Mouse (Mus musculus) MEL (cell line): Measurements from ENCODE around the gene Nthl1. TPM values are rescaled to one million over a fixed set of nuclear protein-coding genes. Genes with fewer than 3 reads are reported as not detected.

Source experiments
- DNase-seq: peaks from one replicate; pipeline ENCODE4 v3.0.0; 2011; ENCODE audit warnings: low read depth, low spot score
- H3K27ac ChIP-seq: 2 replicates; pipeline ENCODE4 v1.5.1; 2012; ENCODE audit warnings: low read depth, mild to moderate bottlenecking, control low read depth, low read length, moderate library complexity; ENCODE audit not compliant: control insufficient read depth
- H3K27me3 ChIP-seq, 2 experiments: fragments of 150-350 bp in 1 of 2; sonication (generic) in 1 of 2; 2 replicates each; pipeline ENCODE4 v1.6.1; 2012; ENCODE audit warnings: low read length in 2 of 2, mild to moderate bottlenecking in 2 of 2, improper control_type of control experiment in 1 of 2, moderate library complexity in 1 of 2; ENCODE audit not compliant: insufficient read depth in 2 of 2, control insufficient read depth in 1 of 2
- H3K36me3 ChIP-seq, 2 experiments: 2 replicates each; pipeline ENCODE4 v1.6.1; 2012 to 2014; ENCODE audit warnings: low read length in 2 of 2, improper control_type of control experiment in 1 of 2, inconsistent platforms in 1 of 2, mild to moderate bottlenecking in 1 of 2; ENCODE audit not compliant: insufficient read depth in 2 of 2, control insufficient read depth in 1 of 2
- H3K4me1 ChIP-seq, 2 experiments: fragments of 150-350 bp in 1 of 2; sonication (generic) in 1 of 2; 2 replicates each; pipeline ENCODE4 v1.6.1; 2012; ENCODE audit warnings: low read length in 2 of 2, improper control_type of control experiment in 1 of 2, mild to moderate bottlenecking in 1 of 2; ENCODE audit not compliant: insufficient read depth in 2 of 2, control insufficient read depth in 1 of 2
- H3K4me3 ChIP-seq, 2 experiments: fragments of 150-350 bp in 1 of 2; sonication (generic) in 1 of 2; 2 replicates each; pipeline ENCODE4 v1.5.1; 2012; ENCODE audit warnings: low read depth in 2 of 2, low read length in 2 of 2, mild to moderate bottlenecking in 2 of 2, moderate library complexity in 2 of 2, control low read depth in 1 of 2, improper control_type of control experiment in 1 of 2; ENCODE audit not compliant: control insufficient read depth in 1 of 2, insufficient read depth in 1 of 2
- H3K79me2 ChIP-seq: 2 replicates; pipeline ENCODE4 v1.6.1; 2012; ENCODE audit warnings: mild to moderate bottlenecking, low read length, moderate library complexity; ENCODE audit not compliant: control insufficient read depth, poor library complexity, insufficient read depth
- H3K9ac ChIP-seq: 2 replicates; pipeline ENCODE4 v1.6.1; 2012; ENCODE audit warnings: low read depth, mild to moderate bottlenecking, control low read depth, low read length, moderate library complexity; ENCODE audit not compliant: control insufficient read depth, poor library complexity, severe bottlenecking
- H3K9me3 ChIP-seq: fragments of 150-350 bp; sonication (generic); replicated peaks from 2 replicates; pipeline ENCODE4 v1.6.1; 2012; ENCODE audit warnings: mild to moderate bottlenecking, low read length, improper control_type of control experiment, moderate library complexity; ENCODE audit not compliant: insufficient read depth
- BHLHE40 ChIP-seq: IDR thresholded peaks from 2 replicates; pipeline ENCODE4 v1.6.1; 2012; ENCODE audit warnings: low read depth, mild to moderate bottlenecking, inconsistent platforms, low read length, improper control_type of control experiment, borderline replicate concordance
- CHD1 ChIP-seq: IDR thresholded peaks from 2 replicates; pipeline ENCODE4 v1.6.1; 2012; ENCODE audit warnings: low read depth, mild to moderate bottlenecking, inconsistent platforms, low read length, improper control_type of control experiment
- CHD2 ChIP-seq: IDR thresholded peaks from 2 replicates; pipeline ENCODE4 v1.6.1; 2011; ENCODE audit warnings: low read length, improper control_type of control experiment
- CTCF ChIP-seq, 3 experiments: IDR thresholded peaks in 2 of 3; conservative IDR thresholded peaks in 1 of 3; 2 replicates each; pipeline ENCODE4 v1.5.1; 2011 to 2012; ENCODE audit warnings: low read length in 3 of 3, low read depth in 2 of 3, mild to moderate bottlenecking in 2 of 3, improper control_type of control experiment in 1 of 3, inconsistent platforms in 1 of 3, mixed read lengths in 1 of 3, moderate library complexity in 1 of 3; ENCODE audit not compliant: control insufficient read depth in 1 of 3, insufficient read depth in 1 of 3, poor library complexity in 1 of 3, severe bottlenecking in 1 of 3
- ELF1 ChIP-seq: IDR thresholded peaks from 2 replicates; pipeline ENCODE4 v1.6.1; 2014; ENCODE audit warnings: low read depth, mild to moderate bottlenecking, inconsistent platforms, low read length, improper control_type of control experiment, moderate library complexity
- ETS1 ChIP-seq: IDR thresholded peaks from 2 replicates; pipeline ENCODE4 v1.6.1; 2012; ENCODE audit warnings: low read depth, mild to moderate bottlenecking, inconsistent platforms, low read length, improper control_type of control experiment, moderate library complexity
- GABPA ChIP-seq: IDR thresholded peaks from 2 replicates; pipeline ENCODE4 v1.6.1; 2012; ENCODE audit warnings: low read depth, mild to moderate bottlenecking, inconsistent platforms, low read length, improper control_type of control experiment, moderate library complexity
- GATA1 ChIP-seq: IDR thresholded peaks from 2 replicates; pipeline ENCODE4 v1.6.1; 2011; ENCODE audit warnings: low read depth, low read length, improper control_type of control experiment
- HCFC1 ChIP-seq: IDR thresholded peaks from 2 replicates; pipeline ENCODE4 v1.6.1; 2012; ENCODE audit warnings: low read depth, mild to moderate bottlenecking, inconsistent platforms, low read length, improper control_type of control experiment, moderate library complexity
- JUND ChIP-seq: IDR thresholded peaks from 2 replicates; pipeline ENCODE4 v1.6.1; 2011; ENCODE audit warnings: low read depth, mild to moderate bottlenecking, improper control_type of control experiment, low read length
- KAT2A ChIP-seq: conservative IDR thresholded peaks from 2 replicates; pipeline ENCODE4 v1.6.1; 2012; ENCODE audit warnings: low read depth, low read length, improper control_type of control experiment, inconsistent platforms
- MAFK ChIP-seq: IDR thresholded peaks from 2 replicates; pipeline ENCODE4 v1.6.1; 2011; ENCODE audit warnings: low read depth, mild to moderate bottlenecking, low read length, improper control_type of control experiment, borderline replicate concordance
- MAX ChIP-seq: IDR thresholded peaks from 2 replicates; pipeline ENCODE4 v1.6.1; 2011; ENCODE audit warnings: low read length, improper control_type of control experiment
- MAZ ChIP-seq: IDR thresholded peaks from 2 replicates; pipeline ENCODE4 v1.6.1; 2012; ENCODE audit warnings: low read depth, mild to moderate bottlenecking, inconsistent platforms, low read length, improper control_type of control experiment
- MYB ChIP-seq: IDR thresholded peaks from 2 replicates; pipeline ENCODE4 v1.6.1; 2011; ENCODE audit warnings: mild to moderate bottlenecking, low read depth, low read length, improper control_type of control experiment
- MYC ChIP-seq: IDR thresholded peaks from 2 replicates; pipeline ENCODE4 v1.6.1; 2011; ENCODE audit warnings: low read depth, mild to moderate bottlenecking, low read length, improper control_type of control experiment, moderate library complexity
- NRF1 ChIP-seq: IDR thresholded peaks from 2 replicates; pipeline ENCODE4 v1.6.1; 2014; ENCODE audit warnings: low read depth, mild to moderate bottlenecking, inconsistent platforms, low read length, improper control_type of control experiment, moderate library complexity; ENCODE audit not compliant: poor library complexity, insufficient read depth, severe bottlenecking
- POLR2AphosphoS2 ChIP-seq: IDR thresholded peaks from 2 replicates; pipeline ENCODE4 v1.6.1; 2011; ENCODE audit warnings: low read length, improper control_type of control experiment
- POLR2AphosphoS5 ChIP-seq: IDR thresholded peaks from 2 replicates; pipeline ENCODE4 v1.6.1; 2012; ENCODE audit warnings: low read depth, borderline replicate concordance, mild to moderate bottlenecking, inconsistent platforms, low read length, moderate library complexity, mixed read lengths
- SIN3A ChIP-seq: IDR thresholded peaks from 2 replicates; pipeline ENCODE4 v1.6.1; 2012; ENCODE audit warnings: low read length, improper control_type of control experiment, inconsistent platforms
- TAL1 ChIP-seq: IDR thresholded peaks from 2 replicates; pipeline ENCODE4 v1.6.1; 2012; ENCODE audit warnings: mild to moderate bottlenecking, inconsistent platforms, low read length, moderate library complexity, mixed read lengths
- USF2 ChIP-seq, 2 experiments: IDR thresholded peaks; 2 replicates each; pipeline ENCODE4 v1.6.1; 2011 to 2012; ENCODE audit warnings: improper control_type of control experiment in 2 of 2, low read length in 2 of 2, borderline replicate concordance in 1 of 2, inconsistent platforms in 1 of 2, low read depth in 1 of 2, mild to moderate bottlenecking in 1 of 2; ENCODE audit not compliant: insufficient read depth in 1 of 2
- ZKSCAN1 ChIP-seq: IDR thresholded peaks from 2 replicates; pipeline ENCODE4 v1.6.1; 2012; ENCODE audit warnings: low read depth, mild to moderate bottlenecking, inconsistent platforms, low read length, improper control_type of control experiment, moderate library complexity
- ZMIZ1 ChIP-seq: IDR thresholded peaks from 2 replicates; pipeline ENCODE4 v1.6.1; 2012; ENCODE audit warnings: low read depth, mild to moderate bottlenecking, inconsistent platforms, low read length, improper control_type of control experiment, moderate library complexity
- polyA plus RNA-seq, 2 experiments: library from polyadenylated mRNA; stranded (reverse) in 1 of 2; unstranded in 1 of 2; fragments of >175 nt in 1 of 2; fragments of >200 nt in 1 of 2; gene quantifications; 2 replicates each; pipeline versions ENCODE4 v1.2.1 to v1.2.4; 2012; ENCODE audit warnings: low replicate concordance in 2 of 2, low read depth in 1 of 2; ENCODE audit not compliant: insufficient read length in 2 of 2, insufficient read depth in 1 of 2, missing spikeins in 1 of 2
- total RNA-seq: library from RNA; depleted of rRNA; stranded (reverse); fragments of 300-350 nt; gene quantifications from 2 replicates; pipeline ENCODE4 v1.2.3, GENCODE M21; 2012

Nthl1 gene
- total and polyA plus RNA-seq, 3 experiments: 31.4 to 262 (median 32.0) TPM

DNA sequence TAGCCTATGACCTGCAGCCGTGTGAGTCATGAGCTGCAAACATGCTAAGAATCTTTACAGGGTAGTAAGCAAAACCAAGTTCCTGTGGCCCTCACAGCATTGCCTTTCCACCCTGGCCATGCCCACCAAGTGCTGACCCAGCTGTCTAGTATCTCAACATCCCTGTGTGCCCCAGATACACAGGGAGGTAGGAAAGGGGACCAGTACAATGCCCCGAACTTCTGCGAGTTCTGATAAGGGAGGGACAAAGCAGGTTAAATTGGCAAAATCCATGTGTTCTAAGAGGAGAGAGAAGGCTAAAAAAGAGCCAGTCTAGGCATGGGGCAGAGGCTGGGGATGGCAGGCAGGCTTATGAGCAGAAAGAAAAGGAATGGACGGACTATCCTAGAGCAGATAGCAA, 24.1 kb upstream of the Nthl1 start:
- no peak overlapping the region for H3K9ac ChIP-seq

DNA sequence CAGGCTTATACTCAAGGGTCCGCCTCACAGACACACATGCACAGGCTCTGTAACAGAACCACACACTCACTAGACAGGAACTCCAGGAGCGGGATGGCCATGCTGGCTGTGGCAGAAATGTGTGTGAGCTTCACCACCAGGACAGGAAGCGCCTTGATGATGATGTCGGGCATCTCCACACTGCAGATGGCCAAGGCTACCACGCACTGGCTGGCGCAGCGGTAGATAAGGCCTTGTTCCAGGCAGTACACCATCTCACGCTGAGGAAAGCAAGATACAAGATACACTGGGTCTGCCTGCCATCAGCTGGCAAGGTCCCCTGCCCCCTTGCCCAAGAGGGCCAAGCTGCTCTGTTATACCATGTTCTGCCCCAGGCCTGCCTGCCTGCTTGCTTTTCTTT, 23.6 kb upstream of the Nthl1 start:
- no peak for DNase-seq
- Histone ChIP-seq H3K9me3 (no peaks in the 10 kb centered on the region), H3K4me1 (peaks cover 3 to 6% of the 10 kb centered on the region in 2 experiments; a peak in 3 of 4 replicates), H3K4me3 (no peak overlapping the region), H3K27me3 (no peaks in the 10 kb centered on the region), H3K36me3 (peaks cover 0 to 3% of the 10 kb centered on the region in 2 experiments), H3K79me2 (no peaks in the 10 kb centered on the region), H3K27ac (no peak overlapping the region), H3K9ac (no peak overlapping the region)
- TF ChIP-seq JUND: no peak
- TF ChIP-seq MAX: no peak
- no peak for TF ChIP-seq ZKSCAN1
- TF ChIP-seq ZMIZ1: no peak
- TF ChIP-seq KAT2A: no peak
- TF ChIP-seq MAFK: no peak
- TF ChIP-seq GABPA: no peak
- no peak for TF ChIP-seq CHD1
- no peak for TF ChIP-seq USF2 (IDR thresholded peaks at IDR 0.05; ENCODE audit: borderline replicate concordance in 1 of 2, insufficient read depth in 1 of 2, low read depth in 1 of 2, low read length in 2 of 2)
- no peak for TF ChIP-seq ELF1
- no peak for TF ChIP-seq NRF1
- no peak for TF ChIP-seq MAZ
- no peak for TF ChIP-seq TAL1
- TF ChIP-seq BHLHE40: no peak
- TF ChIP-seq CHD2: no peak
- TF ChIP-seq POLR2AphosphoS5: no peak

More for the DNA sequence above, 24.1 kb upstream of the Nthl1 start:
- H3K4me3 ChIP-seq: no peak overlapping the region
- peaks cover 3 to 6% of the 10 kb centered on the region in 2 experiments; a peak in 3 of 4 replicates for H3K4me1 ChIP-seq
- H3K9me3 ChIP-seq: no peaks in the 10 kb centered on the region
- TF ChIP-seq MAX: no peak
- TF ChIP-seq SIN3A: no peak
- no peak for TF ChIP-seq ETS1
- TF ChIP-seq CTCF (IDR thresholded peaks at IDR 0.05 in 2 of 3, conservative IDR thresholded peaks at IDR 0.05 in 1 of 3; ENCODE audit: control insufficient read depth in 1 of 3, insufficient read depth in 1 of 3, low read depth in 2 of 3, low read length in 3 of 3, poor library complexity in 1 of 3, severe bottlenecking in 1 of 3): no peak
- no peak for TF ChIP-seq MYC
- no peak for TF ChIP-seq GATA1
- no peak for TF ChIP-seq HCFC1
- no peak for TF ChIP-seq MYB
- no peak for TF ChIP-seq ELF1
- TF ChIP-seq POLR2AphosphoS2: no peak
- H3K36me3 ChIP-seq: peaks cover 0 to 3% of the 10 kb centered on the region in 2 experiments; a peak in 3 of 4 replicates
- no peak overlapping the region for H3K27ac ChIP-seq
- no peaks in the 10 kb centered on the region for H3K27me3 ChIP-seq
- no peak for DNase-seq
- no peaks in the 10 kb centered on the region for H3K79me2 ChIP-seq
